Mouse (Mus musculus): ENCODE data around the gene Hoxa5. TPM values are rescaled to one million over a fixed set of nuclear protein-coding genes. Genes with fewer than 3 reads are reported as not detected.

Gene Hoxa5
- polyA plus RNA-seq (2015; fragmentation: Nextera tagmentation; extraction: Ambion mirVana): 1.3 and 3.3 TPM in 2 replicates

DNA sequence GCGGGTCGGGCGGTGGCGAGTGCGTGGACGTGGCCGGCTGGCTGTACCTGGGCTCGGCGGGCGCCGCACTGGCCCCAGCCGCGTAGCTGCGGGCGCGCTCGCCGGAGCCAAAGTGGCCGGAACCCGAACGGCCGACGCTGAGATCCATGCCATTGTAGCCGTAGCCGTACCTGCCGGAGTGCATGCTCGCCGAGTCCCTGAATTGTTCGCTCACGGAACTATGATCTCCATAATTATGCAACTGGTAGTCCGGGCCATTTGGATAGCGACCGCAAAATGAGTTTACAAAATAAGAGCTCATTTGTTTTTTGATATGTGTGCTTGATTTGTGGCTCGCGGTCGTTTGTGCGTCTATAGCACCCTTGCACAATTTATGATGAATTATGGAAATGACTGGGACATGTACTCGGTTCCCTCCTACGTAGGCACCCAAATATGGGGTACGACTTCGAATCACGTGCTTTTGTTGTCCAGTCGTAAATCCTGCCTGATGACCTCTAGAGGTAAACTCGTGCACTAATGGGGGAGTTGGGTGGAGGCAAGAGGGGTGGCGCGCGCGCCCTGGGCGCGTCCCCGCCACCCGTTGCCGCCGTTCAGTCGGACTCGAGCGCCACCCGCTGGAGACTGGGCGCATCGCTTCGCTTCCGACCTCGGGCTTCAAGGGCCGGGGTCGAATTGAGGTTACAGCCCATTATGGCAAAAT, at the start of gene Hoxa5:
Gene Hoxa5, minus strand, starts transcription at position 538 of the 703 bp plus-strand sequence.
- 0 out of 2 replicates have a peak, but pooled peaks have one; percentile 37 for ATAC-seq (replicated peaks; ENCODE audit: extremely low read depth, insufficient read depth, low FRiP score)
- WGBS: 1% methylated on average over 65 of the region's 65 CpGs
- Histone ChIP-seq H3K27me3 (ENCODE audit: control insufficient read depth, insufficient read depth, low read length) (peaks cover 79% of the 10 kb centered on the region), H3K4me3 (ENCODE audit: low read length) (peak within 1 kb of the TSS; percentile 45), H3K9ac (ENCODE audit: low read length) (peak within 1 kb of the TSS; percentile 56), H3K4me1 (ENCODE audit: control insufficient read depth, insufficient read depth, low read length) (peaks cover 3% of the 10 kb centered on the region; the same call in 1 of the 2 replicates), H3K4me2 (ENCODE audit: low read depth, low read length) (peak within 1 kb of the TSS; percentile 56), H3K36me3 (ENCODE audit: control insufficient read depth, insufficient read depth) (no peaks in the 10 kb centered on the region), H3K9me3 (replicated peaks; ENCODE audit: control insufficient read depth, low read length) (no peaks in the 10 kb centered on the region), H3K27ac (ENCODE audit: low read length) (no peak within 1 kb of the TSS; the same call in 1 of the 2 replicates)

DNA sequence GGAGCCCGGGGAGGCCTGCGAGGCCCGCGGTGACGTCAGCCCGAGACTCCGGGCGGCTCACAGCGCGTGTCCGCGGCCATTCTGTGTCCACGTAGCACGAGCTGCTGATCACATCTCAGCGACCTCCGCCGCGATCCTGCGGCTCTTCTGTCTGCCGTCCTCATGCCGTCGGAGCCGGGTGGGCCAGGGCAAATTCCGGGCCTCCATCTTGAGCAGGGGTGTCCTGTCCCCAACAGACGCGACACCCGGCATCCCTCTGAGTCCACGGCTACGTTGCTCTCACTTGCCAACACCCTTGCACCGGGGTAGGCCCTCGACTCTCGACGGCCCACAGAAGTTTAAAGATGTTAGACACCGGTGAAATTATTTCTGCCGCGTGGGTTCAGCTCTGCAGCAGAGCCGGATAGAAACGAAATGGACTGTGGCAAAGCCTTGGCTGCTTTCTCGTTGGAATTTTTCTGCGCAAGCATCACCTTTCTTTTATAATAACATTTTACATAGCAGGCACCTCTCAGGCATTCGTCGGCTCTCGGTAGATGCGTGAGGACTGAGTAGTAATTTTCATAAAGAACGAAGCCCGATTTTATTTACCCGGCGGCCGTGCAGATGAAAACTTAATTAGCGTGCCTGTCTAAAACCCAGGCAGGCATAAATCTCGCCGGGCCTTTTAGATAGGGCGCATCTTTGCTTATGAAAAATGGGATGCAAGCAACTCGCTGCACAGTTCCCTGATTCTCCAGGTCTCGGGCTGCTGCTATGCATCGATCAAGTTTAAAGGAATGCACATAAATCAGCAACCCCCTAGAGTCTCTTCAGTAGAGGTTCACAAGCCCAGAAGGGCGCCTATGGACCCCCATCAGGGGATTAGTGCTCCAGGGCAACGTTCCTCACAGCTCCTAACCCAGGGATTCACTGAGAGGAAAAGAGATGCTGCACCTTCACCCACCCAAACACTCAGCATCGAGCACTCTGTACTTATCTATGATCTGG, 49.4 kb upstream of the Hoxa5 start:
- Histone ChIP-seq H3K27ac (ENCODE audit: low read length) (no peak overlapping the region), H3K27me3 (ENCODE audit: control insufficient read depth, insufficient read depth, low read length) (peaks cover 80% of the 10 kb centered on the region), H3K4me3 (ENCODE audit: low read length) (no peak overlapping the region), H3K9me3 (replicated peaks; ENCODE audit: control insufficient read depth, low read length) (no peaks in the 10 kb centered on the region), H3K4me1 (ENCODE audit: control insufficient read depth, insufficient read depth, low read length) (no peaks in the 10 kb centered on the region), H3K36me3 (ENCODE audit: control insufficient read depth, insufficient read depth) (no peaks in the 10 kb centered on the region), H3K4me2 (ENCODE audit: low read depth, low read length) (no peak overlapping the region), H3K9ac (ENCODE audit: low read length) (no peak overlapping the region)
- WGBS: 2% methylated on average over 59 of the region's 59 CpGs
- no peak for ATAC-seq (replicated peaks; ENCODE audit: extremely low read depth, insufficient read depth, low FRiP score)

DNA sequence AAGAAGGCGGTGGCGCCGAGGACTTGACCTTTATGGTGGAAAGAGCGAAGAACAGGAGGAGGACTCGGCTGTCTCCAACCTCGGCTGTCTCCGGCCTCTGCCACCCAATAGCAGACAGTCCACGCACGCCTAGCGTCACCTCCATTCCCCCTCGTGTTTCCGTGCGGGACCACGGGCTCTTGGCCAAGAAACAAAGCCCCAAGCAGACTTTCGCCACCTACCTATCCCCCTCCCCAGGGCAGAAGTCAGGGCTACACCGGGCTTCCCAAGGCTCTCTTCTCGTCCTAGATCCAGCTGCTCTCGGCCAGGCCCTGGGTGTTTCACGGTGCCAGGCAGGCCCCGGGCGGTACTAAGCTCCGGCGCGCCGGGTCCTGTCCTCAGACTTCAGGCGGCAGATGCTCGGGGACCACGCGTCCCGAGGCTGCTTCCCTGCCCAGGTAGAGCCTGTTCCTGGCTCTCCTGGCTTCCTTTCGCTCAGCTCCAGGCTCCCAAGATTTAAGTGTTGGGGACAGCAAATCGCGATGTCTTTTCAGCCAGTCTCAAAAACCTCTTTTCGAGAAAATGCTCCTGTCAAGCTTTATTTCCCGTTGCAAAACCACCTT, 48.5 kb upstream of the Hoxa5 start:
- WGBS: 2% methylated on average over 35 of the region's 35 CpGs
- H3K9ac ChIP-seq (ENCODE audit: low read length): no peak overlapping the region
- no peak overlapping the region for H3K27ac ChIP-seq (ENCODE audit: low read length)
- peaks cover 84% of the 10 kb centered on the region for H3K27me3 ChIP-seq (ENCODE audit: control insufficient read depth, insufficient read depth, low read length)
- no peaks in the 10 kb centered on the region for H3K9me3 ChIP-seq (replicated peaks; ENCODE audit: control insufficient read depth, low read length)
- no peaks in the 10 kb centered on the region for H3K36me3 ChIP-seq (ENCODE audit: control insufficient read depth, insufficient read depth)
- no peak overlapping the region for H3K4me3 ChIP-seq (ENCODE audit: low read length)
- no peaks in the 10 kb centered on the region for H3K4me1 ChIP-seq (ENCODE audit: control insufficient read depth, insufficient read depth, low read length)
- H3K4me2 ChIP-seq (ENCODE audit: low read depth, low read length): no peak overlapping the region
- no peak for ATAC-seq (replicated peaks; ENCODE audit: extremely low read depth, insufficient read depth, low FRiP score)

DNA sequence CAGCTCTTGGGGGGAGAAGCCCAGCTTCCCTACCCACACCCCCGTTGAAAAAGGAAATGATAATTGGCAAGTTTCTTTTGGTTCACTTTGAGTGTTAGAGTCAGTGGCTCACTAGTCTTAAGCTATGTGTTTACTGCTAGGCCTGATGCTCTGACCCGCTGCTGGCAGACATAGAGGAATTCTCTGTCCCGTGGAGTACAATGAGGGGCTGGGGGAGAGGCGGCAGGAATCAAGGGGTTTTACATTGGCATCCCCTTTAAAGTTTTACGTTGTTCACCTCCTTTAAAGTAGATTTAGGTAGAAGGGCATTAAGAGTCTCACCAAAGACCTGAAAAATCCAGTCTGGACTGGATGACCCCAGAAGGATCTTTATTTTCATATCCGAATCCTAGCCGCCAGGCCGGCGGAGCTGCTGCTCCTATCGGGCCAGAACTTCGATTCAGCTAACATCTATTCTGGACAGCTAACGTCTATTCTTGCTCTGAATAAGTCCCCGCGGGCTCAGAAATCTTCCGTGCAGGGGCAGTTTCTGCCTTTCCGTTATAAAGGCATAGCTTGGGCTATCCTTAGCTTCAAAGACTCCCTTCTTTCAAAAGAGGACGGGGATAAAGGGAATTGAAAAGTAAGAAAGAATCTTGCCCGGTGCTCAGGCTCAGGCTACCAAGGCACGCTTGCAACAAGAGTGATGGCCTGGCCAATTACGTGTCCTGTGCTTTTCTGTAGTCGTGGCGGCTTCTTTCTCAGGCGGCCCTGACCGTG, 47.8 kb upstream of the Hoxa5 start:
- Histone ChIP-seq H3K27me3 (ENCODE audit: control insufficient read depth, insufficient read depth, low read length) (peaks cover 85% of the 10 kb centered on the region), H3K9me3 (replicated peaks; ENCODE audit: control insufficient read depth, low read length) (no peaks in the 10 kb centered on the region), H3K27ac (ENCODE audit: low read length) (no peak overlapping the region), H3K4me2 (ENCODE audit: low read depth, low read length) (no peak overlapping the region), H3K36me3 (ENCODE audit: control insufficient read depth, insufficient read depth) (no peaks in the 10 kb centered on the region), H3K4me1 (ENCODE audit: control insufficient read depth, insufficient read depth, low read length) (no peaks in the 10 kb centered on the region), H3K9ac (ENCODE audit: low read length) (no peak overlapping the region), H3K4me3 (ENCODE audit: low read length) (no peak overlapping the region)
- no peak for ATAC-seq (replicated peaks; ENCODE audit: extremely low read depth, insufficient read depth, low FRiP score)
- WGBS: 5% methylated on average over 24 of the region's 24 CpGs

DNA sequence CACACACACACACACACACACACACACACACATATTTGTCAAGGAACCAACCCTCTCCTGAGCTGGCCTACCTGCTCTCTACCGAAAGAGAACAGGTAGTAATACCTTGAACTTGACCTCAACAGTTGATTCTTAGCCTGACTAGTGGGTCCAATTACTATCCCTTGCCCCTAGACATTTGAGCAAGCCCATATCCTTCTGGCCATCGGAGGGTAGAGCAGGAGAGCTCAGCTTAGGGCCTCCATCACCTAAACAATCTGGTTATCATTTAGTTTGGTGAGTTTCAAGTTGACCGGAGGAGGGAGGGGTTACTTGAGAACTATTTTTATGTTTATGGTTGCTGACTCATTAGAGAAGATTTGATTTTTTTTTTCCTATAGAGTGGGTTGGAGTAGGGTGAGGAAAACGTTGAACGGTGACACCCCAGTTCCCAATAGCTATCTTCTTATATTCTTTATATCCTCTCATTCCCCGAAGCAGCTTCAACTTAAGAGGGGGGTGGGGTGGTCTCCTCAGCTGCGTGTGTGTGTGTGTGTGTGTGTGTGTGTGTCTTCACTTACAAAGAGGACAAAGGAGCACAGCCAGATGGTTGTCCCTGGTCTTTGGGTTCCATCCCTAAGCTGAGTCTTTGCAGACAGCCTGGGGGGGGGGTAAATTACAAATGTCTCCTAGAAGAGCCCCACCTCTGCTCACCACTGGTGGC, 46.9 kb upstream of the Hoxa5 start:
- Histone ChIP-seq H3K9me3 (replicated peaks; ENCODE audit: control insufficient read depth, low read length) (no peaks in the 10 kb centered on the region), H3K4me2 (ENCODE audit: low read depth, low read length) (no peak overlapping the region), H3K4me3 (ENCODE audit: low read length) (no peak overlapping the region), H3K27ac (ENCODE audit: low read length) (no peak overlapping the region), H3K4me1 (ENCODE audit: control insufficient read depth, insufficient read depth, low read length) (no peaks in the 10 kb centered on the region), H3K36me3 (ENCODE audit: control insufficient read depth, insufficient read depth) (no peaks in the 10 kb centered on the region), H3K9ac (ENCODE audit: low read length) (no peak overlapping the region), H3K27me3 (ENCODE audit: control insufficient read depth, insufficient read depth, low read length) (peaks cover 87% of the 10 kb centered on the region)
- no peak for ATAC-seq (replicated peaks; ENCODE audit: extremely low read depth, insufficient read depth, low FRiP score)
- 10% methylated on average over 7 of the region's 7 CpGs for WGBS

DNA sequence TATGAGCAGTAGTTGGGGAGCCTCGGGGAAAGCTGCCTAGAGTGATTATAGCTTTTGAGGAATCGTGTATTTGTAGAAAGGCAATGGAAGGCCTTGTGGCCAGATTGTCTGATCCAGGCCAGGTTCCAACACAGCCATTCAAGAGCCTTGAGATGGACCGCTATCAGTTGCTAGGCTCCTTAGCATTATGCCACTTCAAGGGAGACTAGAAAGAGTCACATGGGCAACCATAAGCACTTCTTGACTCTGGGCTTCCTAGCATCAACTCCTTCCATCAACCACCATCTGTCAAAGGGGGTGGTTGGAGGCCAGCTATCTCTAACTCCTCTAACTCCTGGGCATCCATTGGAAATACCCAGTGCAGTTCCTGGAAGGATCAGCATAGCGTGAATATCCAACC, 45.4 kb upstream of the Hoxa5 start:
- no peak overlapping the region for H3K4me3 ChIP-seq (ENCODE audit: low read length)
- H3K4me2 ChIP-seq (ENCODE audit: low read depth, low read length): no peak overlapping the region
- no peak overlapping the region for H3K9ac ChIP-seq (ENCODE audit: low read length)
- WGBS: 5% methylated on average over 4 of the region's 4 CpGs
- H3K36me3 ChIP-seq (ENCODE audit: control insufficient read depth, insufficient read depth): no peaks in the 10 kb centered on the region
- ATAC-seq (replicated peaks; ENCODE audit: extremely low read depth, insufficient read depth, low FRiP score): no peak
- 0 out of 2 replicates have a peak, but pooled peaks cover 3% of the 10 kb centered on the region for H3K4me1 ChIP-seq (ENCODE audit: control insufficient read depth, insufficient read depth, low read length)
- H3K9me3 ChIP-seq (replicated peaks; ENCODE audit: control insufficient read depth, low read length): no peaks in the 10 kb centered on the region
- peaks cover 89% of the 10 kb centered on the region for H3K27me3 ChIP-seq (ENCODE audit: control insufficient read depth, insufficient read depth, low read length)
- no peak overlapping the region for H3K27ac ChIP-seq (ENCODE audit: low read length)

DNA sequence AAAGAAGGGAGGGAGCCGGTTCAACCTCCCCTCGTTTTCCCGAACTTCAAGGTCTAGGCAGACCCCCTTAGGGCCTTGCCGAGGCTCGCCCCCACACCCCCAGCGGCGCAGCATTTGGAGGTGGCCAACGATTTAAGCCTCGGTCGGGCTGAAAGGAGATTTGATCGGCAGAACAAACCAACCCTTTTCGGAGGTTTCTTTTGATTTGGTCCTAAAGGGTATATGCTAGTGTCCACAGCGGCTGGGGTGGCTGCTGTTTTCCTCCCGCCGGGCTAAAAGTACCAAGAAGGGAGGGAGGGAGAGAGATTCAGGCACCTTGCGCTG, 45.0 kb upstream of the Hoxa5 start:
- under 1% methylated on average over 16 of the region's 16 CpGs for whole genome bisulfite sequencing
- H3K36me3 ChIP-seq (ENCODE audit: control insufficient read depth, insufficient read depth): no peaks in the 10 kb centered on the region
- H3K4me1 ChIP-seq (ENCODE audit: control insufficient read depth, insufficient read depth, low read length): 0 out of 2 replicates have a peak, but pooled peaks cover 3% of the 10 kb centered on the region
- H3K4me3 ChIP-seq (ENCODE audit: low read length): no peak overlapping the region
- H3K4me2 ChIP-seq (ENCODE audit: low read depth, low read length): no peak overlapping the region
- no peak for ATAC-seq (replicated peaks; ENCODE audit: extremely low read depth, insufficient read depth, low FRiP score)
- peaks cover 93% of the 10 kb centered on the region for H3K27me3 ChIP-seq (ENCODE audit: control insufficient read depth, insufficient read depth, low read length)
- no peak overlapping the region for H3K9ac ChIP-seq (ENCODE audit: low read length)
- H3K27ac ChIP-seq (ENCODE audit: low read length): no peak overlapping the region
- no peaks in the 10 kb centered on the region for H3K9me3 ChIP-seq (replicated peaks; ENCODE audit: control insufficient read depth, low read length)
